Mouse (Mus musculus) MEL (cell line): ENCODE data around the gene Nt5c1b. TPM values are rescaled to one million over a fixed set of nuclear protein-coding genes. Genes with fewer than 3 reads are reported as not detected.

Source experiments
- CHD1 ChIP-seq: IDR thresholded peaks from 2 replicates; pipeline ENCODE4 v1.6.1; 2012; ENCODE audit warnings: low read depth, mild to moderate bottlenecking, inconsistent platforms, low read length, improper control_type of control experiment
- KAT2A ChIP-seq: conservative IDR thresholded peaks from 2 replicates; pipeline ENCODE4 v1.6.1; 2012; ENCODE audit warnings: low read depth, low read length, improper control_type of control experiment, inconsistent platforms
- MEF2A ChIP-seq: IDR thresholded peaks from 2 replicates; pipeline ENCODE4 v1.6.1; 2014; ENCODE audit warnings: low read depth, mild to moderate bottlenecking, inconsistent platforms, low read length, improper control_type of control experiment; ENCODE audit not compliant: poor library complexity, insufficient replicate concordance, severe bottlenecking; ENCODE audit errors: extremely low read depth
- RCOR1 ChIP-seq: IDR thresholded peaks from 2 replicates; pipeline ENCODE4 v1.6.1; 2012; ENCODE audit warnings: low read depth, mild to moderate bottlenecking, inconsistent platforms, low read length, improper control_type of control experiment
- TCF12 ChIP-seq: IDR thresholded peaks from 2 replicates; pipeline ENCODE4 v1.6.1; 2014; ENCODE audit warnings: low read depth, mild to moderate bottlenecking, inconsistent platforms, low read length, improper control_type of control experiment, moderate library complexity
- ZNF384 ChIP-seq: IDR thresholded peaks from 2 replicates; pipeline ENCODE4 v1.6.1; 2012; ENCODE audit warnings: low read depth, mild to moderate bottlenecking, inconsistent platforms, low read length, improper control_type of control experiment
- polyA plus RNA-seq, 2 experiments: library from polyadenylated mRNA; stranded (reverse) in 1 of 2; unstranded in 1 of 2; fragments of >175 nt in 1 of 2; fragments of >200 nt in 1 of 2; gene quantifications; 2 replicates each; pipeline versions ENCODE4 v1.2.1 to v1.2.4; 2012; ENCODE audit warnings: low replicate concordance in 2 of 2, low read depth in 1 of 2; ENCODE audit not compliant: insufficient read length in 2 of 2, insufficient read depth in 1 of 2, missing spikeins in 1 of 2
- total RNA-seq: library from RNA; depleted of rRNA; stranded (reverse); fragments of 300-350 nt; gene quantifications from 2 replicates; pipeline ENCODE4 v1.2.3, GENCODE M21; 2012; rRNA removed

Nt5c1b gene
- total and polyA plus RNA-seq, 3 experiments: not detected

- TF ChIP-seq KAT2A (no peak), RCOR1 (no peak), CHD1 (no peak), TCF12 (no peak), MEF2A (no peak), ZNF384 (no peak)
These were observed 68.6 kb downstream of the Nt5c1b start (continued) for GRCm38 (mm10) chr12:10438054-10439001.

Other genes with a start within 250 kb of the Nt5c1b start
- 10.9 and 11.0 TPM in 2 replicates for gene Rdh14, start 20.8 kb downstream of the Nt5c1b start, total RNA-seq
- 10 to 100 TPM in 1 of 2 experiments, not detected in 1; 12.9 TPM for gene Rdh14, start 20.8 kb downstream of the Nt5c1b start, polyA plus RNA-seq